Mouse (Mus musculus) adrenal gland, postnatal 10 days (tissue): Measurements from ENCODE around the gene Gm5141. TPM values are rescaled to one million over a fixed set of nuclear protein-coding genes. Genes with fewer than 3 reads are reported as not detected.
A peak's percentile ranks its signal among the peaks of the same experiment; 100 is the strongest.
"Not testable (repeated sequence)": the region's sequence is repeated elsewhere in the genome, so short reads cannot be mapped to it uniquely, and the experiment has no call there.

Experiments
- DNase-seq: peaks from one replicate; pipeline ENCODE4 v3.0.0; 2021; ENCODE audit warnings: mixed read lengths
- long read RNA-seq, 2 experiments: library from polyadenylated mRNA; stranded (forward); transcript quantifications; one replicate each; pipeline ENCODE4 v2.0.0; 2021
- microRNA-seq: library from miRNA; unstranded; fragments of <30 nt; microRNA quantifications from one replicate; pipeline ENCODE4 v1.2.0, GENCODE M21; 2021
- total RNA-seq, 2 experiments: library from RNA; stranded (reverse); gene quantifications; 2 replicates each; pipeline ENCODE4 v1.2.3; 2021

Gm5141 gene
- 1 to 10 TPM; 1.6 to 4.8 TPM for total RNA-seq
- long read RNA-seq, experiment 1, partial matches to known transcripts, result 1 of 2 reads
- long read RNA-seq, experiment 1, other reads (novel, unspliced or antisense), result 0 of 2 reads
- long read RNA-seq, experiment 2, partial matches to known transcripts, result 0 of 1 reads
- long read RNA-seq, experiment 2, other reads (novel, unspliced or antisense), result 0 of 1 reads

DNA sequence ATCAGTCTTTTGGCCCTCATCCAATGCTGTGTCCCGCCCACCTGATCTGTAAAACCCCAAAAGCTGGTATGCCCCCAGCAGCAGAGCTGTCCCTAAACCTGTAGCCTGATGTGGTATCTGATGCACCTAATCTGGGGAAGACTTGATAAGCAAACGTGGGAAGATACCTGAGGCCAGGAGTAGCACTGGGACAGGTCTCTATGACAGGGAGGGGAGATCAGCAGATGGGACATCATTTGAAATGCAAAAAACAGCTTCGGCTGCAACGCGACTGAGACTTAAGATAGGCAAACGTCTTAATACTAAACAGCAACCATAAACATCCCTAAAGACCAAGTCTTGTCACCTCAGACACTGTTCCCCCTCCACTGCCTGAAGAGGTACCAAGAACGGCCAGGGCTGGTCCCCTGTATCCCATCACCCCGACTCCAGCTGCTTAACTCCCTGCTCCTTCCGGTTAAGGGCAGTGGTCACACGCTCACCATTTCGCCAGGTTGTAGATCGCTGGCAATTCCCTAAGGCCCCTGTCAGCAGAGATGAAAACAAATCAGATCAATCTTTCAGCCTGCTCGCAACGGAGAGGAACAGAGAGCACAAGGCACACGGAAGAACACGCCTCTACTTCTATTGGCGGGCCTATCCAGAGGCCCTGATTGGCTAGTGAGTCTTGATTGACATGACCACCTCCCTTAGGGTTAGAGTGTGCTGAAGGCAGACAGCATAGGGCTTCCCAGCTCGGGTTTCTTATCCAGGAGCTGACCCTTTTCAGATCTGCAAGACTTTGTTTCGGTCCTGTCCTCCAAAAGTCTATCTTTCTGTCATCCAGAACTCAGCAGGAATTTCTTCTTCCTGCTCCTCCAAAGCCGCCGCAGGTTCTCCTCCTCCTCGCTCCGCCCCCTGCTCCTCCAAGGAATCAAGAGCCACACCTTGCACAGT lies at the start of gene Gm5141:
Gene Gm5141, minus strand, starts transcription at position 610 of the 936 bp plus-strand sequence.
- DNase-seq, result peak; percentile 53

DNA sequence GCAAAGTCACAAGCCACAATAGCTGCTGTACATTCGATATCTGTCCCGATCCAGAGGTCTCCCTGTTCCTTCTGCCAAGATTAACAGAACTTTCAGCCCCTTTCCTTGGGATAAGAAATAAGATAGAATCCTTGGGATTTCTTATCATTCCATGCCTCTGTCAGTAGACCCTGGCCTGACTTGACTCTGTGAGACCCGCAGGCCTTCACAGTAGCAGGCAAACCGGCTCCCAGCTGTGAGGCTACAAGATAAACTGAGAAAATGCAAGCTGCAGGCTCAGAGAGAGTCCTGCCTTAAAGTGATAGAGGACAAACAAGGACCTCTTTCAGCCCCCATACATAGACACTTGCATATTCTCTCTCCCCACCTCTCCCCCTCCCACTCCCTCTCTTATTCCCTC lies 47.7 kb upstream of the Gm5141 start:
- no peak for DNase-seq

DNA sequence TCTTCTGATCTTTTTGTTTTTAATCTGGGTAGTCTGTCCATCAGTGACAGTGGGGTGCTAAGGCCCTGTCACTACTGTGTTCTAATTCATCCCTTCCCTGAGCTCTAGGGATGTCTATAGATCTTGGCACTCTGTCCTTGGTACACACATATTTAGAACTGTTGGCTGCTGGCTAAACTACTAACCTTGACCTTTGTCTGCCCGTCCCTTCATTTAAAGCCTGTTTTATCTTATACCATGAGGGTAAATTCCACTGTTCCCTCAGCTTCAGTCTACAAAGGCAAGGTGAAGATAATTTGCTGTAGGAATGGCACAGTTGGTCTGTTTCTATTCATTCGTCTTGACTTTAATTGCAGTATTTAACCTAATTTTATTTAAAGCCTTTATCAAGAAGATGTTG lies 46.6 kb upstream of the Gm5141 start:
- DNase-seq, result no peak

DNA sequence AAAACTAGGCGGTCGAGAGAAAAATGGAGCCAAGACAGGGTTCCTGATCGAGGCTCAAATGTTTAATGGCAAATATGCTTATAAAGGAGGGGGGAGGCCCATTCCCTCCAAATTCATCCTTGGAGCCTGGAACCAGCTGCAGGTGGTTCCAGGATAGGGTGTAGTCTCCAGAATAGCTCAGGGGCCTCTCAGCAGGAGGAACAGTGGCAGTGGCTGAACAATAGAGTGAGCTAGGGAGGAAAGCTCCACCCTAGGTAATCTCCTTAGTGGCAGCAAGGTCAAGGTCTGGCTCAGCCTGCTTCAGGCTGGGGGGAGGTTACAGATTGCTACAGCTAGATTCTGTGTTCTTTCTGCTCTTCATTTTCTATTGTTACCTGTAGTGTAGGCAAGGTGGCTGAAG lies 30.1 kb upstream of the Gm5141 start:
- not testable (repeated sequence) for DNase-seq

DNA sequence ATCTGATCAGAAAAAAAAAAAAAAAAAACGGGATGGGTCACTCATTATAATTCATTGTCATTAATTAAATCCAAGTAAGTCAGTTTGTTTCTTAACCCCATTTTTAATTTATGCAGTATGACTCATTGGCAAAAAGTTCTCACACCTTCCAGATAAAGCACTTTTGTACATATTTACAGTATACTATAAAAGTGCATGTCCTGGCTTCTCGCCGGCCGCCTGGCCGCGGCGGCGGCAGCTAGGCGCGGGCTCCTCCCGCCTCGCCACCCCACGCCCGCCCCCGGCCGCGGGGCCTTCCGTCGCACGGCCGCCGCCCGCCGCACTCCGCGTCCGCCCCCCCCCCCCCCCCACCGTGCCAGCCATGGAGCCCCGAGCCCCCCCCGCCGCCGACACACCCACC lies 27.1 kb upstream of the Gm5141 start:
- DNase-seq, result no peak

DNA sequence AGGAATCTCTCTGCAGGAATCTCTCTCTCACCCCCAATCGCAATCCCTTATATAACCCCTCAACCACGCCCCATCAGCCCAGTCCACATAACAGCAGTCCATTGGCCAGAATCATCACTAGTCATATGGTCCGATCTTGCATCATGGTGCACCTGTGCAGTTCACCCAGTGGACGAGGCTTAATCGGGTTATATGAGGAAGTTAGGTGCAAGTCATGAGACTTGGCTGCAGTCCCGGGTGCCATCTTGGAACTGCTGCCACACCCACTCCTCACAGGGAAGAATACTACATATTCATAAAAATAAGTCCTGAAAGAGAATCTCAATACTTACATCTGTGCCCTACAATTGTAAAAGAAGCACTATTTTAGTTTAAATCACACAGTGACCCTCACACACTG lies 22.4 kb upstream of the Gm5141 start:
- not testable (repeated sequence) for DNase-seq

DNA sequence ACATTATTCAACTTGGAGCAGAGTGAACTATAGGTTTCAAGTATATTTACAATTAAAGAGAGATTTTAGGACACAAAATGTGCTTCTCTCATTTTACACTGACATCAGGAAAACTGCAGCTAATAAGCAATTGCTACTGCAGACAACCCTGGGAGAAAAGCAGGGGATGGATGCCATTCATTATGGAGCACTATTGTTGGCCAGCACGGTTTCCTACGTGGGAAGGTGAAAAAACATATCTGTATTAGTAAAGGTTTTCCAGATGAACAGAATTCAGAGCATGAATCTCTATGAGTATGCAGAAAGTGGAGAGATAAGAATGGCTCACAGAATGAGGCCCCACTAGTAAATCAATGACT lies 506 bp upstream of the Gm5141 start:
- not testable (repeated sequence) for DNase-seq

DNA sequence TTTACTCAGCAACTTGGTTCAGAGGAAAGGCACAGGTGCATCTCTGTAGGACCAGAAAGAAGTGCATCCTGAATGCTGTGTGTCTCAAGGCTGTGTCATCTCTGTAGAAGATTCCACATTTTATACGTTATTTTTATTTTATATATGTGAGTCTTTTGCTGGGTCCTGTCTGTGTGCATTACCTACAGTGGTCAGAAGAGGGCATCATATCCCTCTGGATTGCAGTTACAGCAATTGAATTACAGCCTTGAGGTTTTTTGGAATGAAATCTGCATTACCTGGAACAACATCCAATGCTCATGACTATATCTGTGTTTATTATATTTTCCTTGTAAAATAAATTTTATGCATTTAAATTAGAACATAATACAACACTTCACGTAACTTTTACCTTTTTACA lies 21.8 kb downstream of the Gm5141 start:
- peak; percentile 64 for DNase-seq

DNA sequence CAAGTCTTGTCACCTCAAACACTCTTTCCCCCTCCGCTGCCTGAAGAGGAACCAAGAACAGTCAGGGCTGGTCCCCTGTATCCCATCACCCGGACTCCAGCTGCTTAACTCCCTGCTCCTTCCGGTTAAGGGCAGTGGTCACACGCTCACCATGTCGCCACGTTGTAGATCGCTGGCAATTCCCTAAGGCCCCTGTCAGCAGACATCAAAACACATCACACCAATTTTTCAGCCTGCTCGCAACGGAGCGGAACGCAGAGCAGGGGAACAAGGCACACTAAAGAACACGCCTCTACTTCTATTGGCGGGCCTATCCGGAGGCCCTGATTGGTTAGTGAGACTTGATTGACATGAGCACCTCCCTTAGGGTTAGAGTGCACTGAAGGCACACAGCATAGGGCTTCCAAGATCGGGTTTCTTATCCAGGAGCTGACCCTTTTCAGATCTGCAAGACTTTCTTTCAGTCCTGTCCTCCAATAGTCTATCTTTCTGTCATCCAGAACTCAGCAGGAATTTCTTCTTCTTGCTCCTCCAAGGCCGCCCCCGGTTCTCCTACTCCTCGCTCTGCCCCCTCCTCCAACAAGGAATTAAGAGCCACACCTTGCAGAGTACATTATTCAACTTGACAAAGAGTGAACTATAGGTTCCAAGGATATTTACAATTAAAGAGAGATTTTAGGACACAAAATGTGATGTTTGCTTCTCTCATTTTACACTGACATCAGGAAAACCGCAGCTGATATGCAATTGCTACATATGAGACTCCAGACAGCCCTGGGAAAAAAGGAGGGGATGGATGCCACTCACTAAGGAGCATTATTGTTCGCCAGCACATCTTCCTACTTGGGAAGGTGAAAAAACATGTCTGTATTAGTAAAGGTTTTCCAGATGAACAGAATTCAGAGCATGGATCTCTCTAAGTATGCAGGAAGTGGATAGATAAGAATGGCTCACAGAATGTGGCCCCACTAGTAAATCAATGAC lies 24.9 kb downstream of the Gm5141 start, which contains the start of gene Platr25:
Gene Platr25, minus strand, starts transcription at position 278 of the 984 bp plus-strand sequence.
- peak; percentile 70 for DNase-seq

DNA sequence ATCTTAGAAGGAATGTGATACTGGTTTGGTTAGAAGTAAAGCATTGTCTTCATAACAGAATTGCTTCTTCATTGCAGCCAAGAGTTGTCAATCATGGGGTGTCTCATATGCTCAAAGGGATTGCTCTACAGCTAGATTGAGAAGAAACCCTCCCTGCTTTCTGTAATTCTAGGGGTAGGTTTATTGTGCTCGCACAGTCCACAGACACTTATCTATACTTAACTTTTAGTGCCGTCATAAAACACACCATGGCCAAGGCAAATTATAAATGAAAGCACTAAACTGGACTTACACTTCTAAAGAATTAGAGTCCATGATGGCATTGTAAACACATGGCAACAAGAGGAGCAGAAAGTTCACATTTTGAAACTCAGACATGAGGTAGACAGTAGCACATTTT lies 52.3 kb downstream of the Gm5141 start:
- no peak for DNase-seq

Small RNA genes within 50 kb of the gene (microRNA-seq; reads per million reads assigned to microRNA genes)
- gene Gm24588 (not detected), gene Mir713 (not detected)

Other genes starting within 250 kb of the Gm5141 start
- under 1 TPM in 1 of 2 experiments, not detected in 1; 0.93 TPM for gene Zfp935, start 227.3 kb downstream of the Gm5141 start, total RNA-seq
- gene Zfp934, start 214.6 kb downstream of the Gm5141 start, total RNA-seq, result 1 to 10 TPM; 5.3 to 9.3 TPM
- gene 6720489N17Rik, start 161.6 kb downstream of the Gm5141 start, total RNA-seq, result 1 to 10 TPM; 1.8 to 2.8 TPM
- gene Platr25, start 25.1 kb downstream of the Gm5141 start, total RNA-seq, result 10 to 100 TPM in 1 of 2 experiments, 1 to 10 TPM in 1; 6.1 to 11.9 TPM
- 10 to 100 TPM in 1 of 2 experiments, 1 to 10 TPM in 1; 9.1 to 29.7 TPM for gene Fbp2, start 72.6 kb upstream of the Gm5141 start, total RNA-seq
- gene Fbp1, start 102.5 kb upstream of the Gm5141 start, total RNA-seq, result 100 to 1,000 TPM; 112 to 337 TPM
- 10 to 100 TPM; 57.3 to 99.7 TPM for gene 2010111I01Rik, start 179.1 kb upstream of the Gm5141 start, total RNA-seq